ENCODE assay signal across 16 mouse cellular contexts in genomic region chr3:120761223-120761622, GRCm38 (mm10).
DNase-seq lines count a peak whose midpoint lies in the region; ATAC-seq and TF ChIP-seq lines count a peak whose summit lies in the region.
"Had no signal": no experiment of that assay in that cellular context is flagged by ENCODE, and none has a peak within 500 bp of the region (broad histone marks: within the 10 kb centered on the region; RNA-seq: fewer than 3 reads in every experiment).

No protein-coding gene starts in this region.

- H3K4me2 ChIP-seq in forebrain, embryonic 15.5 days (replicated peaks) = no peak overlapping the region
- no peak overlapping the region for H3K4me2 ChIP-seq in forebrain, embryonic 14.5 days (ENCODE audit: low read length)
- no peak overlapping the region for H3K4me2 ChIP-seq in hindbrain, postnatal 0 days (ENCODE audit: low read depth, low read length)
- H3K4me2 ChIP-seq in midbrain, postnatal 0 days (ENCODE audit: low read depth, low read length, poor library complexity, severe bottlenecking) = no peak overlapping the region
- H3K4me2 ChIP-seq in midbrain, embryonic 15.5 days = no peak overlapping the region
- H3K4me2 ChIP-seq: embryonic facial prominence, embryonic 12.5 days; embryonic facial prominence, embryonic 15.5 days; heart, embryonic 12.5 days; heart, embryonic 15.5 days; hindbrain, embryonic 15.5 days had no signal

- no peak overlapping the region for H3K4me3 ChIP-seq in forebrain, embryonic 15.5 days
- no peak overlapping the region for H3K4me3 ChIP-seq in forebrain, embryonic 14.5 days (ENCODE audit: low read depth, low read length)
- H3K4me3 ChIP-seq in hindbrain, postnatal 0 days (ENCODE audit: low read length) = no peak overlapping the region
- H3K4me3 ChIP-seq in hindbrain, embryonic 10.5 days = no peak overlapping the region
- no peak overlapping the region for H3K4me3 ChIP-seq in midbrain, postnatal 0 days (ENCODE audit: low read depth, low read length)
- no peak overlapping the region for H3K4me3 ChIP-seq in midbrain, embryonic 15.5 days
- H3K4me3 ChIP-seq: embryonic facial prominence, embryonic 12.5 days; embryonic facial prominence, embryonic 15.5 days; heart, embryonic 12.5 days; heart, embryonic 15.5 days; hindbrain, embryonic 15.5 days had no signal

- H3K27ac ChIP-seq in forebrain, embryonic 15.5 days (replicated peaks) = no peak overlapping the region
- no peak overlapping the region for H3K27ac ChIP-seq in forebrain, embryonic 14.5 days (ENCODE audit: low read depth, low read length)
- H3K27ac ChIP-seq in hindbrain, postnatal 0 days = no peak overlapping the region
- no peak overlapping the region for H3K27ac ChIP-seq in hindbrain, embryonic 10.5 days
- no peak overlapping the region for H3K27ac ChIP-seq in midbrain, postnatal 0 days (ENCODE audit: low read depth, low read length)
- H3K27ac ChIP-seq in midbrain, embryonic 15.5 days = no peak overlapping the region
- H3K27ac ChIP-seq: embryonic facial prominence, embryonic 12.5 days; embryonic facial prominence, embryonic 15.5 days; heart, embryonic 15.5 days; hindbrain, embryonic 15.5 days had no signal

- no peak for DNase-seq in forebrain, embryonic 14.5 days (ENCODE audit: low spot score)
- DNase-seq in hindbrain, postnatal 0 days (ENCODE audit: low spot score) = no peak
- no peak for DNase-seq in hindbrain, embryonic 10.5 days (ENCODE audit: low spot score)
- DNase-seq in midbrain, postnatal 0 days (ENCODE audit: low spot score) = peak; percentile 26
- DNase-seq: cerebellum, adult 9-11 months; kidney, adult 18-20 months had no signal

- no peak for TF ChIP-seq CTCF in hindbrain, postnatal 0 days (IDR thresholded peaks at IDR 0.05; ENCODE audit: low read depth)
- TF ChIP-seq CTCF in midbrain, postnatal 0 days (IDR thresholded peaks at IDR 0.05) = no peak

- H3K27me3 ChIP-seq in forebrain, embryonic 15.5 days = no peaks in the 10 kb centered on the region
- no peaks in the 10 kb centered on the region for H3K27me3 ChIP-seq in forebrain, embryonic 14.5 days (replicated peaks; ENCODE audit: control insufficient read depth, insufficient read depth, low read length)
- H3K27me3 ChIP-seq in hindbrain, postnatal 0 days (ENCODE audit: insufficient read depth, low read length) = no peaks in the 10 kb centered on the region
- no peaks in the 10 kb centered on the region for H3K27me3 ChIP-seq in hindbrain, embryonic 10.5 days (ENCODE audit: insufficient read depth, poor library complexity, severe bottlenecking)
- no peaks in the 10 kb centered on the region for H3K27me3 ChIP-seq in midbrain, postnatal 0 days (ENCODE audit: insufficient read depth, low read length)
- no peaks in the 10 kb centered on the region for H3K27me3 ChIP-seq in midbrain, embryonic 15.5 days (replicated peaks)
- H3K27me3 ChIP-seq: embryonic facial prominence, embryonic 12.5 days; embryonic facial prominence, embryonic 15.5 days; heart, embryonic 12.5 days; heart, embryonic 15.5 days; hindbrain, embryonic 15.5 days had no signal

- H3K4me1 ChIP-seq in forebrain, embryonic 15.5 days = no peaks in the 10 kb centered on the region
- H3K4me1 ChIP-seq in forebrain, embryonic 14.5 days (ENCODE audit: control insufficient read depth, insufficient read depth, low read length) = no peaks in the 10 kb centered on the region
- no peaks in the 10 kb centered on the region for H3K4me1 ChIP-seq in hindbrain, postnatal 0 days (ENCODE audit: insufficient read depth, low read length)
- H3K4me1 ChIP-seq in hindbrain, embryonic 10.5 days (replicated peaks) = no peaks in the 10 kb centered on the region
- no peaks in the 10 kb centered on the region for H3K4me1 ChIP-seq in midbrain, postnatal 0 days (ENCODE audit: insufficient read depth, low read length)
- no peaks in the 10 kb centered on the region for H3K4me1 ChIP-seq in midbrain, embryonic 15.5 days
- H3K4me1 ChIP-seq: embryonic facial prominence, embryonic 12.5 days; embryonic facial prominence, embryonic 15.5 days; heart, embryonic 12.5 days; heart, embryonic 15.5 days; hindbrain, embryonic 15.5 days had no signal

- 0 out of 2 replicates have a peak, but pooled peaks have one; percentile 16 for ATAC-seq in forebrain, embryonic 15.5 days (replicated peaks)
- no peak for ATAC-seq in forebrain, embryonic 14.5 days
- ATAC-seq in hindbrain, postnatal 0 days = 0 out of 2 replicates have a peak, but pooled peaks have one; percentile 45
- no peak; the same call in 1 of the 2 replicates for ATAC-seq in midbrain, postnatal 0 days (ENCODE audit: low FRiP score)
- ATAC-seq in midbrain, embryonic 15.5 days (replicated peaks) = no peak
- ATAC-seq: CD4-positive, CD25-positive, alpha-beta regulatory T cell, adult 4 months; inflammation-experienced regulatory T-cells, adult 6 months; intestine, embryonic 16.5 days had no signal

- H3K9me3 ChIP-seq in forebrain, embryonic 15.5 days = no peaks in the 10 kb centered on the region
- no peaks in the 10 kb centered on the region for H3K9me3 ChIP-seq in forebrain, embryonic 14.5 days (replicated peaks; ENCODE audit: control insufficient read depth, low read length)
- no peaks in the 10 kb centered on the region for H3K9me3 ChIP-seq in hindbrain, postnatal 0 days (ENCODE audit: low read length)
- H3K9me3 ChIP-seq in hindbrain, embryonic 10.5 days = no peaks in the 10 kb centered on the region
- H3K9me3 ChIP-seq in midbrain, postnatal 0 days (ENCODE audit: low read length) = no peaks in the 10 kb centered on the region
- no peaks in the 10 kb centered on the region for H3K9me3 ChIP-seq in midbrain, embryonic 15.5 days
- H3K9me3 ChIP-seq: embryonic facial prominence, embryonic 12.5 days; embryonic facial prominence, embryonic 15.5 days; heart, embryonic 12.5 days; heart, embryonic 15.5 days; hindbrain, embryonic 15.5 days had no signal

- 71% methylated on average over 3 of the region's 3 CpGs for WGBS in forebrain, embryonic 15.5 days
- WGBS in forebrain, embryonic 14.5 days = 80% methylated on average over 3 of the region's 3 CpGs
- WGBS in hindbrain, postnatal 0 days = 73% methylated on average over 3 of the region's 3 CpGs
- WGBS in hindbrain, embryonic 10.5 days = 83% methylated on average over 3 of the region's 3 CpGs
- 93% methylated on average over 3 of the region's 3 CpGs for WGBS in midbrain, postnatal 0 days
- WGBS in midbrain, embryonic 15.5 days = 84% methylated on average over 3 of the region's 3 CpGs

- H3K9ac ChIP-seq in forebrain, embryonic 15.5 days (replicated peaks) = no peak overlapping the region
- no peak overlapping the region for H3K9ac ChIP-seq in forebrain, embryonic 14.5 days (ENCODE audit: low read length)
- H3K9ac ChIP-seq in hindbrain, postnatal 0 days (replicated peaks; ENCODE audit: low read length) = no peak overlapping the region
- H3K9ac ChIP-seq in midbrain, postnatal 0 days (replicated peaks; ENCODE audit: low read length, poor library complexity, severe bottlenecking) = no peak overlapping the region
- H3K9ac ChIP-seq in midbrain, embryonic 15.5 days = no peak overlapping the region
- H3K9ac ChIP-seq: embryonic facial prominence, embryonic 12.5 days; embryonic facial prominence, embryonic 15.5 days; heart, embryonic 12.5 days; heart, embryonic 15.5 days; hindbrain, embryonic 15.5 days had no signal

- H3K36me3 ChIP-seq in forebrain, embryonic 15.5 days = no peaks in the 10 kb centered on the region
- no peaks in the 10 kb centered on the region for H3K36me3 ChIP-seq in forebrain, embryonic 14.5 days (ENCODE audit: control insufficient read depth, insufficient read depth, low read length)
- no peaks in the 10 kb centered on the region for H3K36me3 ChIP-seq in hindbrain, postnatal 0 days (ENCODE audit: insufficient read depth, low read length)
- no peaks in the 10 kb centered on the region for H3K36me3 ChIP-seq in hindbrain, embryonic 10.5 days
- H3K36me3 ChIP-seq in midbrain, postnatal 0 days (ENCODE audit: insufficient read depth, low read length) = no peaks in the 10 kb centered on the region
- no peaks in the 10 kb centered on the region for H3K36me3 ChIP-seq in midbrain, embryonic 15.5 days (replicated peaks)
- H3K36me3 ChIP-seq: embryonic facial prominence, embryonic 12.5 days; embryonic facial prominence, embryonic 15.5 days; heart, embryonic 12.5 days; heart, embryonic 15.5 days; hindbrain, embryonic 15.5 days had no signal

Comparison
In these comparisons a context has a peak if more than half of its experiments do, and no peak if none do; other contexts are left out.
1. ATAC-seq: peak in forebrain, embryonic 15.5 days (single experiment) and hindbrain, postnatal 0 days (single experiment); none in forebrain, embryonic 14.5 days (single experiment), midbrain, postnatal 0 days (single experiment) and midbrain, embryonic 15.5 days (single experiment).